Mouse (Mus musculus): ENCODE measurements around the gene Pex11b. TPM values are rescaled to one million over a fixed set of nuclear protein-coding genes. Genes with fewer than 3 reads are reported as not detected.

Pex11b gene
- total RNA-seq (2023): 19.4 to 26.2 TPM (median 23.9 TPM) in 4 replicates

DNA sequence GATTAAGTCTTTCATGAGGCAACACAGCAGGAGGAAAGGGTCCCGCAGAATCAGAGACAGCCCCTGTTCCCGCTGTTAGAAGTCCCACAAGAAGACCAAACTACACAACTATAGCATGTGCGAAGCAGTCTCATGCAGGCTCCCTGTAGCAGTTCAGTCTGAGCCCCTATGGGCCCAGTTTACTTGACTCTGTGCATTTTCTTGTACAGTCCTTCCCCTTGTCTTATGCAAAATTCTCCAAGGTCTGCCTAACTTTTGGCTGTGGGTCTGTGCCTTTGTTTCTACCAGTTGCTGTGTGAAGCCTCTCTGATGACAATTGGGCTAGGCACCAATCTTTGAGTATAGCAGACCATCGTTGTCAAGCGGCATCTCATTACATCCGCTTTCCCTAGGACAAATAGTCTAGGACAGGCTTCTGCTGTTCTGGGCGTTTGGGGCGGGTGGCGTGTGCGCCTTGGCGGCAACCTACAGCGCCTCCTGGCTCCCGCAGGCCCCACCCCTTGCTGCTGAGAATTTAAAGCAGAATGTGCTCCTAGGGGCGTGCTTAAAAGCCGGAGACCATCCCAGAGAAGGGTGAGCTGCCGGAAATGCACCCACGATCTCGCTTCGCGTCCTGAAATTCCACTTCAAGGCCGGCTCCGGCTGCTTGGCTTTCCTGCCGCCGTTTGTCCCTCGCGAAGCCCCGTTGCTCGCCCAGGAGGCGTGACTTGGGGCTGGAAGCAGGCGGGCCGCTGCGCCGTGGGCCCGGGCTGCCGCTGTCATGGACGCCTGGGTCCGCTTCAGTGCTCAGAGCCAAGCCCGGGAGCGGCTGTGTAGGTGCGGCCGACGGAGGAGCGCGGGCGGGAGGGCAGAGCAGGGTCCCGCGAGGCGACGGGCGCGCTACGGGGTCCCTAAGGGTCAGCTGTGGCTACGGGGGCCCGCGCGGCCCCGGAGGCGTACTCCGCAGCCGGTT is at the start of gene Pex11b, which contains the start of gene Gm42957:
Gene Pex11b, plus strand, starts transcription at position 449 of the 952 bp plus-strand sequence.
Gene Gm42957, plus strand, starts transcription at position 547 of the 952 bp plus-strand sequence.

DNA sequence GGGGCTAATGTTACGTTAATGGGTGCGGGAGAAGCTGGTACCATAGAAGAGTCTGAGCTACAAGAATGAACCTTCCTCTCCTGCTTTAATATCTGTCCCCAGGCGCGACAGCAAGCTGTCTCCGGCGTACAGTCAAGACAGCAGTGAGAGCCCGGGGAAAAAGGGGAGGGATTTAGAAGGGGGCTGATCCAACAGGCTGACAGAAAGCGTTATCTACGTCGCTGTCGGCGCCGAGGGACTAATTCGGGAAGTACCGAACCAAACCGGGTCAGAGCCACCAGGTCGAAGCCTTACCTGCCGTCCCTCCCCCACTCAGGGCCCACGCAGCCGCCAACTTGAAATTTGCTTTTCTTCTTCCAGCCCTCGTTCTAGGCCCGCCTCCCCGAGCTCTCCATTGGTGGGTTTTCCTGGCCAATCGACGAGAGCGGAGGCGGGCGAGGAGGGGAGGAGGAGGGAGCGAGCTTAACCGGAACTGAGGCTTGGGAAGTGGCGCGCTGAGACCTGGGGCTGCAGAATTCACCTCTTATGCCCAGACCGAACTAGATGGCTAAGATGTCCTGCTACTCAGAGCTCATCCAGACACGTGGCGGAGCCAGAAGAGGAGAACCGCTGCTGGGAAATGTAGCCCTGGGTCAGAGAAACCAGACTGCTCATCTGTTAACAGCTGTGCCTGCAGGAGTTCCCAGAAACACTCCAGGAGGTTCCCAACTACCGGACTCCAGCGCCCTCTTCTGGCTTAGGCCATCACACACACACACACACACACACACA is 41.2 kb upstream of the Pex11b start, which contains the start of gene Polr3gl:
Gene Polr3gl, minus strand, starts transcription at position 392 of the 771 bp plus-strand sequence.

DNA sequence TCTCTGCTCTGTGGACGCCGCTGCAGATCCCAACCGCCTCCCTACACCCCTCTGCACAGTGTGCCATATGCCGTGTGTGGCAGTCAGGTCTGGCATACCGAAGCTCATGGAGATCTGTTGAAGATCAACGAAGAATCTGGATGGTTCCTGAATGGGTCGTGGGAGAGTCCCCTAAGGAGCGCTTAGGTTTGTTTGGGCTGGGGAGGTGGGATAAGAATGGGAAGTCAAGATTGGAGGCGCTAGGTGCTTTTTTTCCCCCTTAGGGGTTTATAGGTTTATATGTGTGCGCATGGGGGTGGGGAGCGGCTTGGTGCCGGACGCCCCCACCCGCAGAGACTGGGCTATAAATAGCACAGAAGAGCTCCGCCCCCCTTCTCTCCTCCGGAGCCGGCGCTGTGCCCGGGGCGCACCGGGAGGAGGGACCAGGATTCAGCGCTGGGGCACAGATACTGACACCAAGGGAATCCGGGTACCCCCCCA is 38.9 kb upstream of the Pex11b start, which contains the start of gene Ankrd34a:
Gene Ankrd34a, plus strand, starts transcription at position 409 of the 480 bp plus-strand sequence.

DNA sequence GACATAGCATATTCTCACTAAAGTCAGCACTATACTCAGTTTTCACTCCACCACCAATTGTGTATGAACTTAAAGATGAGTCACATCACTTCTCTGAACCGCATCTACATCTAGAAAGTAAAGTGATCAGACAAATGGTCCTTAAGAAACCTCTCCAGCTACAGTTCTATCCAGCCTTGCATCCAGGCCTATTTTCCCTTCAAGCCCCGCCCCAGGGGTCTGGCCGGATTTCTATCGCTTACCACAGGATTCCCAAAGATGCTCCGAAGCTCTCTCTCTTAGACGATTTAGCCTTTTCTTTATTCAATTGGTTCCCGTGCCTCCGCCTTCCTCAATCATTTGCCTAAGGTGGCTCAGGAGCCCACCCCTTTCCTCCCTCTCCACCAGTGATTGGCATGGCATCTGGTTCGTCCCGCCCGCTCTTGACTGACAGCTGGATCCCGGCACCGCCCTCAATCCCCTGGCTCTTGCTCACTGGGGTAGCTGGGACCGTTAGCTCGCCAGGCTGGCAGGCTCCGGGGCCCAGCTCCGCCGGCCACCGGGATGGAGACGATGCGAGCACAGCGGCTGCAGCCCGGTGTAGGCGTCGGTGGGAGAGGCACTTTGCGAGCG is 34.4 kb upstream of the Pex11b start, which contains the start of gene Lix1l:
Gene Lix1l, plus strand, starts transcription at position 511 of the 612 bp plus-strand sequence.

DNA sequence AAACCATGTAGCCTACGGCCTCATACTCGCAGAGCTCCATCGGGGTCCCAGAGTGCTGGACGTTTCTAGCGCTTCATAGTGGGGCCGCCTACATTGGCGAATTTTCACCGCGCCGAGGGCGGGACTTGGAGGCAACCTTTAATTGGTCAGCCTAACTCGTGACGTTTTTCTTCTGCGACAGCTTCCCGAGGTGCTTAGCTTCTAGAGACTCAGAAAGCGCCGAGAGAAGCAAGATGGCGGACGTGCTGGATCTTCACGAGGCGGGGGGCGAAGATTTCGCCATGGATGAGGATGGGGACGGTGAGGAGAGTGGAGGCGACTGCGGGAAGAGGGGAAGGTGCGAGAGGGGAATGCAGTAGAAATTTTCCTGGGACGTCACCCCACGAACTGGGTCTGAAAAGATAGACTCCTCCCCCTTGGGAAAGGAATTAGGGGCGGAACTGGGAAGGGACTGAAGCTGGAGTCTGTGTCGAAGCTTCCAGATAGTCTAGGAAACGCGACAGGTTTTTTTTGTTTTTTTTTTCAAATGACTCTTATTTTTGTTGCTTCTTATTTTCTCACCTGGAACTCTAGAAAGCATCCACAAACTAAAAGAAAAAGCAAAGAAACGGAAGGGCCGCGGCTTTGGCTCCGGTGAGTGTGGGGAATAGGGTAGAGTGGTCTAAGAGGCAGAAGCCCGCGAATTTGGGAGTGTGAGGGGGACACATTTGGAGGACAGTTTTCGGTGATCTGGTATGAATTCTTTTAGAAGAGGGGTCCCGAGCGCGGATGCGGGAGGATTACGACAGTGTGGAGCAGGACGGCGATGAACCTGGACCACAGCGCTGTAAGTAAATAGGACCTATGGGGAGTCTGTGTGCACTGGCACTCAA is 5.2 kb upstream of the Pex11b start, which contains the start of gene Rbm8a:
Gene Rbm8a, plus strand, starts transcription at position 205 of the 872 bp plus-strand sequence.

DNA sequence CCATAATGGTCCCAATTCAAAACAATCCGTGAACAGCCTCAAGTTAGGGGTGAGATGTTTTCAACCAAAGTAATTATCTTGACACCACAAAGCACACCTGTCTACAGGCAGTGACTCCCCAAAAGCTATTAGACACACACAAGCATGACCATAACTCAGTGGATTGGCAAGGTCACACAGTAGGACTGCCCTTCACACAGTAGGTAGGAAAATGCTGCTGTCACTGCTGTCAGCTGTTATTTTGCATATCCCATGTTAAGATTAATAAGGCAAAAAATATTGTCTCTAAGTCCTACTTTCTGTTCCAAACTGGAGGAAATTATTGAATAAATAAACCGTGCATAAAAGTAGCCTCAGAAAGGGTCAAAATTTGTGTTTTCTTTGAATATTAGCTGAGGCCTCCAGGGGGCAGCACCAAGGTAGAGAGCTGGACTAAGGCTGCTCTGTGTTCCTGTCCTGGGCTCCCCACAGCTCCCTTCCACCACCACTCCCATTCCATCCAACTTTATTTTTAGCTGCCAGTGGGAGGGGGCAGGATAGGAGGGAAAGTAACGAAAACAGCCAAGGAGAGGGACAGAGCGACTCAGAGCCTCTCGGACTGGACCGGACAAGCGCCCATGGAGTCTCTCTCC is 10.0 kb downstream of the Pex11b start, which contains the start of gene Itga10:
Gene Itga10, plus strand, starts transcription at position 567 of the 632 bp plus-strand sequence.

DNA sequence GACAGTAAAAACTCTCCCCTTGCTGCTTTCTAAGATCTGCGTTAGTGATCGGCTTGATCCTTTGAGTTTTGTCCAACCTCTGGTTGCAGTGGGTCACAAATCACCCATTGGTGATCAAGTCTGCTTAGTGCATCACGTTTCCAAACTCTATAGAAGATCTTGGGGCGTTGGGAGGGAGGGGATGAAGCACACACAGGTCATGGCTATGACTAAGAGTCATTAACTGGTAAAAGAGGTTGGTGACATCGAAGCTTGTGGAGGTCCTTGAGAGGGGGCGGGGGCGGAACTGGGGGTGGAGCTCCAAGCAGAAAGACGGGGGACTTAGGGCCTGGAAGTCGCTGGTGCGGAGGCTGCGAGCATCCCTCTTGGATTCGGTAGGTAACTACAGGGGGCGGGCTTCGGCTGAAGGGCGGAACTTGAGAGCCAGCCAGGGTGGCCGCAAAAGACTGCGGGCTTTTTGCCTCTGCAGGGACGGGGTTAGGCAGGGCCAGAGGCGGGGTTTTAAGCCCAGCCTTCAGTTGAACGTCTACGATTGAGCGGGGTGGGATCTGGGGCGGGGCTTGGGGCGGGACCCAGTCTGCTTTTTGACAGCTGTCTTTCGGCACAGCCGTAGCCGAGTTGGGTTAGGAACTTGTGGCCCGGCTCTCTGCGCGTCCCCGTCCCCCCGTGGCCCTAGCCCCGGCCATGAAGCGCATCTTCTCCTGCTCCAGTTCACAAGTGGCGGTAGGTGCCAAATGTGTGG is 34.7 kb downstream of the Pex11b start, which contains the start of gene Ankrd35:
Gene Ankrd35, plus strand, starts transcription at position 405 of the 742 bp plus-strand sequence.

Other genes with a start within 250 kb of the Pex11b start
- not detected in 4 replicates for gene BC107364, start 183.1 kb upstream of the Pex11b start, total RNA-seq (2023)
- gene Hfe2, start 110.2 kb upstream of the Pex11b start, total RNA-seq (2023): not detected in 4 replicates
- gene Txnip, start 77.4 kb upstream of the Pex11b start, total RNA-seq (2023): 675 to 848 TPM (median 779 TPM) in 4 replicates
- gene Gm16253, start 58.4 kb upstream of the Pex11b start, total RNA-seq (2023): not detected in 4 replicates
- gene Polr3gl, start 41.2 kb upstream of the Pex11b start, total RNA-seq (2023): 26.1 to 38.5 TPM (median 30.1 TPM) in 4 replicates
- gene Ankrd34a, start 38.7 kb upstream of the Pex11b start, total RNA-seq (2023): not detected in 4 replicates
- gene Lix1l, start 34.2 kb upstream of the Pex11b start, total RNA-seq (2023): 0.27 to 0.91 TPM (median 0.36 TPM) in 4 replicates
- 76.7 to 110 TPM (median 95.7 TPM) in 4 replicates for gene Rbm8a, start 5.4 kb upstream of the Pex11b start, total RNA-seq (2023)
- gene Gm42957, start 98 bp downstream of the Pex11b start, total RNA-seq (2023): 0.16 TPM in 1 of 4 replicates, not detected in the others
- gene Itga10, start 10.2 kb downstream of the Pex11b start, total RNA-seq (2023): 1.9 to 3.3 TPM (median 2.8 TPM) in 4 replicates
- 0.91 TPM in 1 of 4 replicates, not detected in the others for gene Ankrd35, start 34.8 kb downstream of the Pex11b start, total RNA-seq (2023)
- 36.6 to 48.0 TPM (median 39.6 TPM) in 4 replicates for gene Pias3, start 61.0 kb downstream of the Pex11b start, total RNA-seq (2023)
- 0.46 to 0.54 TPM (median 0.53 TPM) in 3 of 4 replicates, not detected in the other for gene Nudt17, start 73.2 kb downstream of the Pex11b start, total RNA-seq (2023)
- gene Polr3c, start 92.3 kb downstream of the Pex11b start, total RNA-seq (2023): 47.6 to 55.2 TPM (median 53.7 TPM) in 4 replicates
- gene Rnf115, start 92.3 kb downstream of the Pex11b start, total RNA-seq (2023): 49.3 to 55.1 TPM (median 52.3 TPM) in 4 replicates
- 0.23 TPM in 1 of 4 replicates, not detected in the others for gene Pdzk1, start 193.9 kb downstream of the Pex11b start, total RNA-seq (2023)
- 0.85 to 2.0 TPM (median 0.95 TPM) in 4 replicates for gene Cd160, start 194.0 kb downstream of the Pex11b start, total RNA-seq (2023)